Mouse (Mus musculus) forebrain, embryonic 11.5 days (tissue): ENCODE results near the gene Csnk2b. TPM values are rescaled to one million over a fixed set of nuclear protein-coding genes. Genes with fewer than 3 reads are reported as not detected.

ENCODE experiments used
- ATAC-seq: fragments of 200-750 bp; cut with Nextera tagmentation; replicated peaks from 2 replicates; pipeline ENCODE4 v1.8.0; 2017; ENCODE audit warnings: moderate TSS enrichment; ENCODE audit not compliant: low FRiP score
- DNase-seq: peaks from one replicate; pipeline ENCODE4 v3.0.0-alpha.2; 2017; ENCODE audit warnings: low spot score
- H3K27ac ChIP-seq: fragments of 300-500 bp; sonication (generic); 2 replicates; pipeline ENCODE4 v1.5.1; 2014; ENCODE audit warnings: low read depth, low read length
- H3K27me3 ChIP-seq: fragments of 300-500 bp; sonication (generic); 2 replicates; pipeline ENCODE4 v1.6.1; 2014; ENCODE audit warnings: mild to moderate bottlenecking, low read length, mixed read lengths; ENCODE audit not compliant: control insufficient read depth, insufficient read depth
- H3K36me3 ChIP-seq: fragments of 300-500 bp; sonication (generic); 2 replicates; pipeline ENCODE4 v1.6.1; 2014; ENCODE audit warnings: mild to moderate bottlenecking, low read length, moderate library complexity, mixed read lengths; ENCODE audit not compliant: control insufficient read depth, insufficient read depth
- H3K4me1 ChIP-seq: fragments of 300-500 bp; sonication (generic); replicated peaks from 2 replicates; pipeline ENCODE4 v1.6.1; 2014; ENCODE audit warnings: low read length, mixed read lengths; ENCODE audit not compliant: control insufficient read depth, insufficient read depth
- H3K4me2 ChIP-seq: fragments of 300-500 bp; sonication (generic); 2 replicates; pipeline ENCODE4 v1.6.1; 2014; ENCODE audit warnings: low read depth, mild to moderate bottlenecking, low read length, moderate library complexity, mixed read lengths; ENCODE audit not compliant: severe bottlenecking
- H3K4me3 ChIP-seq: fragments of 300-500 bp; sonication (generic); 2 replicates; pipeline ENCODE4 v1.5.1; 2014; ENCODE audit warnings: low read depth, low read length
- H3K9ac ChIP-seq: fragments of 300-500 bp; sonication (generic); 2 replicates; pipeline ENCODE4 v1.6.1; 2014; ENCODE audit warnings: low read length
- H3K9me3 ChIP-seq: fragments of 300-500 bp; sonication (generic); 2 replicates; pipeline ENCODE4 v1.6.1; 2016; ENCODE audit warnings: low read length, mixed read lengths; ENCODE audit not compliant: control insufficient read depth
- WGBS: fragments of 180-500 bp; shearing (Covaris S2); extraction: QIAGEN DNeasy Blood & Tissue Kit; methylation state at CpG from one replicate; pipeline ENCODE4 v1.1.7; 2014; 5-methylcytosine and 5-hydroxymethylcytosine counted together
- polyA plus RNA-seq: library from polyadenylated mRNA; unstranded; fragments of >200 nt; fragmentation: Nextera tagmentation; extraction: Ambion mirVana; gene quantifications from 2 replicates; pipeline ENCODE4 v1.2.1, GENCODE M21; 2014

The Csnk2b gene
- polyA plus RNA-seq, 1 experiment from 2014 or later = 296 TPM

- ATAC-seq (no peak), DNase-seq (no peak)
- H3K27me3 ChIP-seq = no peaks in the 10 kb centered on the region
- peaks cover 7% of the 10 kb centered on the region for H3K36me3 ChIP-seq
- 81% methylated on average over 6 of the region's 6 CpGs for WGBS
- no peak overlapping the region for H3K9ac ChIP-seq
- no peak overlapping the region for H3K27ac ChIP-seq
- no peak overlapping the region for H3K4me2 ChIP-seq
- no peak overlapping the region for H3K4me3 ChIP-seq
- no peaks in the 10 kb centered on the region for H3K4me1 ChIP-seq
- H3K9me3 ChIP-seq = no peaks in the 10 kb centered on the region
Measured at GRCm38 (mm10) chr17:35104754-35105153, 17.1 kb downstream of the Csnk2b start.

GRCm38 (mm10) chr17:35104079-35104478, 17.8 kb downstream of the Csnk2b start:
- peaks cover 7% of the 10 kb centered on the region for H3K36me3 ChIP-seq
- no peak for ATAC-seq
- no peak overlapping the region for H3K9ac ChIP-seq

GRCm38 (mm10) chr17:35103221-35103690, 18.6 kb downstream of the Csnk2b start:
- H3K9me3 ChIP-seq = no peaks in the 10 kb centered on the region
- H3K4me3 ChIP-seq = no peak overlapping the region
- 79% methylated on average over 6 of the region's 6 CpGs for WGBS
- no peaks in the 10 kb centered on the region for H3K27me3 ChIP-seq
- no peak overlapping the region for H3K9ac ChIP-seq
- no peak for DNase-seq
- ATAC-seq = no peak
- H3K4me1 ChIP-seq = no peaks in the 10 kb centered on the region
- no peak overlapping the region for H3K27ac ChIP-seq
- peaks cover 7% of the 10 kb centered on the region for H3K36me3 ChIP-seq
- no peak overlapping the region for H3K4me2 ChIP-seq

More at GRCm38 (mm10) chr17:35104079-35104478, 17.8 kb downstream of the Csnk2b start:
- no peaks in the 10 kb centered on the region for H3K9me3 ChIP-seq
- H3K27me3 ChIP-seq = no peaks in the 10 kb centered on the region
- H3K4me3 ChIP-seq = no peak overlapping the region
- no peak overlapping the region for H3K4me2 ChIP-seq
- DNase-seq = no peak
- H3K4me1 ChIP-seq = no peaks in the 10 kb centered on the region
- no peak overlapping the region for H3K27ac ChIP-seq
- 92% methylated on average over 7 of the region's 7 CpGs for WGBS

- DNase-seq (no peak), ATAC-seq (no peak)
- Histone ChIP-seq H3K27me3 (no peaks in the 10 kb centered on the region), H3K4me3 (no peak overlapping the region), H3K4me1 (no peaks in the 10 kb centered on the region), H3K9ac (no peak overlapping the region), H3K4me2 (no peak overlapping the region), H3K27ac (no peak overlapping the region), H3K9me3 (no peaks in the 10 kb centered on the region), H3K36me3 (peaks cover 7% of the 10 kb centered on the region)
- 76% methylated on average over 8 of the region's 8 CpGs for WGBS
Measured at GRCm38 (mm10) chr17:35102299-35102698, 19.6 kb downstream of the Csnk2b start.

- DNase-seq = no peak
Measured at GRCm38 (mm10) chr17:35101161-35101560, 20.7 kb downstream of the Csnk2b start.

GRCm38 (mm10) chr17:35100196-35100765, 21.6 kb downstream of the Csnk2b start:
- no peak overlapping the region for H3K4me3 ChIP-seq
- peaks cover 7% of the 10 kb centered on the region for H3K36me3 ChIP-seq
- no peak overlapping the region for H3K4me2 ChIP-seq
- ATAC-seq = no peak
- H3K27ac ChIP-seq = no peak overlapping the region
- H3K9ac ChIP-seq = no peak overlapping the region
- no peaks in the 10 kb centered on the region for H3K27me3 ChIP-seq
- H3K9me3 ChIP-seq = no peaks in the 10 kb centered on the region
- DNase-seq = no peak
- 78% methylated on average over 10 of the region's 10 CpGs for WGBS
- no peaks in the 10 kb centered on the region for H3K4me1 ChIP-seq

More at GRCm38 (mm10) chr17:35101161-35101560, 20.7 kb downstream of the Csnk2b start:
- Histone ChIP-seq H3K36me3 (peaks cover 7% of the 10 kb centered on the region), H3K27ac (no peak overlapping the region), H3K9me3 (no peaks in the 10 kb centered on the region), H3K4me1 (no peaks in the 10 kb centered on the region), H3K4me3 (no peak overlapping the region), H3K9ac (no peak overlapping the region), H3K4me2 (no peak overlapping the region), H3K27me3 (no peaks in the 10 kb centered on the region)
- WGBS = 91% methylated on average over 11 of the region's 11 CpGs
- ATAC-seq = no peak

GRCm38 (mm10) chr17:35097164-35097655, 24.6 kb downstream of the Csnk2b start:
- H3K9me3 ChIP-seq = no peaks in the 10 kb centered on the region
- H3K9ac ChIP-seq = no peak overlapping the region
- H3K27me3 ChIP-seq = no peaks in the 10 kb centered on the region
- H3K36me3 ChIP-seq = peaks cover 5% of the 10 kb centered on the region
- DNase-seq (no peak), ATAC-seq (no peak)
- no peak overlapping the region for H3K4me2 ChIP-seq
- no peak overlapping the region for H3K4me3 ChIP-seq
- H3K4me1 ChIP-seq = no peaks in the 10 kb centered on the region
- 85% methylated on average over 12 of the region's 12 CpGs for WGBS
- H3K27ac ChIP-seq = no peak overlapping the region

- DNase-seq (no peak), ATAC-seq (no peak)
- no peaks in the 10 kb centered on the region for H3K27me3 ChIP-seq
- H3K9me3 ChIP-seq = no peaks in the 10 kb centered on the region
- H3K4me3 ChIP-seq = no peak overlapping the region
- 88% methylated on average over 12 of the region's 12 CpGs for WGBS
- no peak overlapping the region for H3K4me2 ChIP-seq
- H3K9ac ChIP-seq = no peak overlapping the region
- no peaks in the 10 kb centered on the region for H3K4me1 ChIP-seq
- no peaks in the 10 kb centered on the region; the same call in 1 of the 2 replicates for H3K36me3 ChIP-seq
- H3K27ac ChIP-seq = no peak overlapping the region
Measured at GRCm38 (mm10) chr17:35096597-35096996, 25.3 kb downstream of the Csnk2b start.
